Mouse (Mus musculus): ENCODE data around the gene Miga1.
"Not testable (repeated sequence)": the region's sequence is repeated elsewhere in the genome, so short reads cannot be mapped to it uniquely, and the experiment has no call there.

The Miga1 gene

GRCm38 (mm10) chr3:152321765-152322547 is 18.3 kb downstream of the Miga1 start:
- no peak for DNase-seq (ENCODE audit: low spot score in 2 of 2)

GRCm38 (mm10) chr3:152320972-152321645 is 19.1 kb downstream of the Miga1 start:
- DNase-seq (ENCODE audit: low spot score in 2 of 2) = no peak

- not testable (repeated sequence) for DNase-seq (ENCODE audit: low spot score in 2 of 2)
Observed at GRCm38 (mm10) chr3:152316447-152317173, 23.6 kb downstream of the Miga1 start.

- DNase-seq (ENCODE audit: low spot score in 2 of 2) = peak; percentile 75 to 76
Observed at GRCm38 (mm10) chr3:152315613-152316012, 24.6 kb downstream of the Miga1 start.

GRCm38 (mm10) chr3:152314666-152315065 is 25.5 kb downstream of the Miga1 start:
- not testable (repeated sequence) for DNase-seq (ENCODE audit: low spot score in 2 of 2)

DNA sequence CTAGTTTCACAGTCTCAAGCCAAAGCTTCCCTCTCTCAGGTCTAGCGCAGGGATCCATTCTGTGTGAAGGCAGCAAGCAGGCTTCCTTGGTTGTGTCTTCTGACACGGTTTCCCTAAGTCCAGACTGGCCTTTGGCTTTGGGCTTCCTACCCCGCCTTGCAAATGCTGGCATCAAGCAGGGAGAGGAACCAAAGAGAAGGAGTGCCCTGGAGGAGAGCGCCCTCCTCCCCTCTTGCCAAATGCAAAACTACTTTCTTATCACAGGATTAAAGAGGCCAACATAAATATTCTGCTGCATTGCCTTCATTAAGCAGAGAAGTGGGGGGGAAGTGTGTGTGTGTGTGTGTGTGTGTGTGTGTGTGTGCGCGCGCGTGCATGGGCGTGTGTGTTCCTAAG is 31.0 kb downstream of the Miga1 start:
- no peak for DNase-seq (ENCODE audit: low spot score in 2 of 2)

GRCm38 (mm10) chr3:152308485-152309249 is 31.5 kb downstream of the Miga1 start:
- no peak for DNase-seq (ENCODE audit: low spot score in 2 of 2)

GRCm38 (mm10) chr3:152305971-152306370 is 34.2 kb downstream of the Miga1 start:
- DNase-seq (ENCODE audit: low spot score in 2 of 2) = no peak

DNA sequence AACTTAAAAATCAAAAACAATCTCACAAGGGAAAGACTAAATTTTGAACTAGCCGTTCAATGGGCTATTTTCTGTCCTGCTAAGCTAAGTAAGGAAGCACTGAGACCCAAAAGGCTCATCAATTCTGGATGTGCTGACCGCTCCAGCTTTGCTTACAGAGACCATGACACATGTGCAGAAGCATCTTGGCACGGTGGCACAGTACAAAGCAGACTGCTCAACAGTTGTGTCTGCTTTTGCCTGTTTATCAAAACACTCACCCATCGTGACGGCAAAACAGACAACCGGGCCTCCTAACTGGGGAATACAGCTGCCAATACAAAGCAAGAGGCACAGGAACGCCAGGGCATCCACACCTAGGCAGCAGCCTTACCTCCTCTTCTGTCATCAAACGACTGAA is 35.1 kb downstream of the Miga1 start:
- no peak for DNase-seq (ENCODE audit: low spot score in 2 of 2)

DNA sequence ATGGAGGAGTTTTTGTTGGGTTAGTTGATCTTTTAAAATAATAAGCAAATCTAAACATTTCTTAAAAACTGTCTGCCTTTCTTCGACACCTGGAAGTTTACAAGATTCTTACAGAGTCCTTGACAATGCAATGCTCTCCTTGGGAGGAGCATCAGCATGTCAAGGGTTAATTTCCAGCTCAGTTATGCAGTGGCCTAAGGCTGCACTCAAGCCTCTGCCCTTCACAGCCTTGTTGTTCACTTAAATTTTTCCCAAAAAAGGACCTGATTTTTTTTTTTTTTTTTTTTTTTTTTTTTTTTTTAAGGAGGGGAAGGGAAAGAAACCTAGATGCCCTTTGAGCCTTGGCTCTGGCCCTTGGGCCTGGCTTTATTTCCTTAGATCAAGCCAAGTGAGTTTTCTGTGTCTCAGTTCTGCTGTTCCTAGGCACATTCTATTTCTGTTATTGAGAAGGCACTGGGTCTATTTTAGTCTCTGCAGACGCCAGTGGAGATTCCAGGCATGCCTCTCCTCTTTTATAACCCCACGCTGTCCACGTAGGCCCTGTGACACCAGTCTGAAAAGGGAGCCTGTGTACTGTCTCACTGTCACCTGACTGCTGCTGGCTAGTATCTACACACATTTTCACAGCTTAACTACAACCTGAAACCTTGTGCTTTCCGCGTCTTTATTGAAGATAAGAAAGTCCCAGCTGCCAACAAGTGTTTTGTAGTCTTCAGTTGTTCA is 36.0 kb downstream of the Miga1 start:
- no peak for DNase-seq (ENCODE audit: low spot score in 2 of 2)

- DNase-seq (ENCODE audit: low spot score in 2 of 2) = no peak
Observed at GRCm38 (mm10) chr3:152302991-152303390, 37.2 kb downstream of the Miga1 start.

- no peak for DNase-seq (ENCODE audit: low spot score in 2 of 2)
Observed at GRCm38 (mm10) chr3:152300376-152301337, 39.5 kb downstream of the Miga1 start.

DNA sequence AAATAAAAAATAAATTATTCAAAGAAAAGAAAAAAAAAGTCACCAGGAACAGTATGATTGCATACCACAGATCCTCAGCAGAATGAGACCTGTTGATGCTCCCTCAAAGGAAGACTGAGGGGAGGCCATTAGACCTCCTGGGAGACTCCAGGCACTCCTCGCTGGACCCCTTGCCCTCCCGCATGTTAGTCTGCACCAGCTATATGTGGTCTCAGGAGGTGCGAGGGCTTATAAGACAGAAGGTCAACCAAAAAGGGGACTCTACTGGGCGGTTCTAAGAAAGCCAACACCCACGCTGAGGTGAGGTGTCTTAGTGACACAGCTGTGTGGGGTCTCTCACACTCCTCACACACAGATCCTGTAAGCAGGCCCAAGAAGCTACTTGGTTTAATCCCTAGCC is 44.3 kb downstream of the Miga1 start:
- DNase-seq (ENCODE audit: low spot score in 2 of 2) = no peak

DNA sequence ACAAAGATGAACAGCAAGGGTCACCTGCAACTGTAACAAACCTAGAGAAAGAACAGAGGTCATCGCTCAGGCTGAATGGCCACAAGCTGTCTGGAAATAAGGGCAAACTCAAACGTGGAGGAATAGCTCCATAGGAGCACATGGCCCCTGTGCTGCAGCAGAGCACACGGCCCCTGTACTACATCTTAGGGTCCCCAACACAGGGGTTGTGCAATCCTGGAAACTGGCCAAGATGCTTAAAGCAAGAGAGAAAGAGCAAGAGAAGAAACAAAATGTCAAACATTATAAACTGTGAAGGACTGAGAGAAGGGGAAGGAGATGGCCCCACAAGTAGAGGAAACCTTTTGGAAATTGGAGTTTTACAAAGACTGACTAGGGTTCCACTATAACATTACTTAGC is 45.8 kb downstream of the Miga1 start:
- no peak for DNase-seq (ENCODE audit: low spot score in 2 of 2)

GRCm38 (mm10) chr3:152293530-152294181 is 46.6 kb downstream of the Miga1 start:
- DNase-seq (ENCODE audit: low spot score in 2 of 2) = no peak

GRCm38 (mm10) chr3:152291895-152292294 is 48.3 kb downstream of the Miga1 start:
- DNase-seq (ENCODE audit: low spot score in 2 of 2) = no peak

DNA sequence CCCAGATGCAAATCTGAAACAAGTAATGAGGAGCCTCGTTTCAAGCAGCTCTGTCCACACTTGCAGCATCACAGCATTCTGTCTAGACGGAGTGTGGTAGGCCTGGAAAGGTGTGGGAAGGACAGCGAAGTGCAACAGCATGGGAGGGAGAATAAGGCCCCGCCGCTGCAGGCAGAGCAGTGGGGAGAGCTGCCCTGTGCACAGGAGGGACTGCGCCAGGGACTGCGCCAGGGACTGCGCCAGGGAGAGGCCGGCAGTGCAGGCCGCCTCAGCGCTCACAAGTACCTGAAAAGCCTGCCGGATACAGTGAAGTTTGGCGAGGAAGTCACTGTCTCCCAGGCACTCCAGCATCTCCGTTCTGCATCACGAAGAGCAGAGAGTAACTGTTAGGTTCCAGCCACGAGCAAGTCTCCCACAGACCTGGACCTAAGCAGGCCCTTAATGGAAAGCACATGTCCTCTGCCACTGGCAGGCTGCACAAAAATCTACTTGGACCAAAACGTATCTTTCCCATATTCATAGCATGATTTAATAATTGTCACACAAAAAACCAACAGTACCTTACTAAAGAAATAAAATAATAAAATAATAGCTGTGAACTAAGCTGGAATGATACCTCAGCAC is 49.9 kb downstream of the Miga1 start:
- no peak for DNase-seq (ENCODE audit: low spot score in 2 of 2)

DNA sequence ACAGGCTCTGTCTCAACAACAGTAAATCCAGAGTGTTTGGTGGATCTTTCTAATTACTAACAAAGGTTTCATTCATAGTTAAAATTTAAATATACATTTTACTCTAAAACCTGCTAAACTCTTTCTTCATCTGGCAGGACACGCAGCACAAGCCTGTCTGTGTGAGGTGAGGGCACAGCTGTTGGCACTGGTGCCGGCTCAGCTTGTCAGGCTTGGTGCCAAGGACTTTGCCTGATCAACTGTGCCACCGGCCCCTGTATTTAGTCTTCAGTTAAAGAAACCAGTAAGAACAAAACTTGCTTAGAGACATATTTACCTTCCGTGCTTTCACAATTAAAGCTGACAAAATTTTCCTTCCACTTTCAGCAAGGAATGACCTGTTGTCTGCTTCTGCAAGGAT is 51.5 kb downstream of the Miga1 start:
- DNase-seq (ENCODE audit: low spot score in 2 of 2) = no peak

- no peak for DNase-seq (ENCODE audit: low spot score in 2 of 2)
Observed at GRCm38 (mm10) chr3:152288276-152288675, 51.9 kb downstream of the Miga1 start.
